Comparison of ENCODE assay signal across 15 mouse cellular contexts in genomic region chr5:4852711-4853320, GRCm38 (mm10).
A peak's percentile ranks its signal among the peaks of the same experiment; 100 is the strongest.
DNase-seq lines count a peak whose midpoint lies in the region; ATAC-seq and TF ChIP-seq lines count a peak whose summit lies in the region.
"Had no signal": no experiment of that assay in that cellular context is flagged by ENCODE, and none has a peak within 500 bp of the region (broad histone marks: within the 10 kb centered on the region; RNA-seq: fewer than 3 reads in every experiment).

No protein-coding gene starts in this region.

- no peak for ATAC-seq in intestine, embryonic 14.5 days (replicated peaks; ENCODE audit: low FRiP score, low TSS enrichment, low read depth)
- no peak for ATAC-seq in intestine, postnatal 0 days
- ATAC-seq in lung, embryonic 15.5 days (ENCODE audit: borderline replicate concordance, extremely low read depth, low FRiP score, low TSS enrichment) = peak; percentile 60; the same call in 1 of the 2 replicates

- H3K4me1 ChIP-seq in intestine, embryonic 14.5 days (replicated peaks; ENCODE audit: control insufficient read depth, insufficient read depth, low read length) = peaks cover 12% of the 10 kb centered on the region; the same call in 1 of the 2 replicates
- H3K4me1 ChIP-seq in intestine, postnatal 0 days (replicated peaks; ENCODE audit: control insufficient read depth, insufficient read depth, low read length) = no peaks in the 10 kb centered on the region
- H3K4me1 ChIP-seq in lung, embryonic 15.5 days = peaks cover 21% of the 10 kb centered on the region
- peaks cover 10% of the 10 kb centered on the region for H3K4me1 ChIP-seq in lung, adult 2 months (ENCODE audit: control insufficient read depth, insufficient read depth, low read length)
- H3K4me1 ChIP-seq: hindbrain, embryonic 15.5 days; megakaryocyte, embryonic 14.5 days had no signal

- no peak for TF ChIP-seq CTCF in intestine, postnatal 0 days (IDR thresholded peaks at IDR 0.05; ENCODE audit: low read depth)
- no peak for TF ChIP-seq CTCF in lung, adult 2 months (IDR thresholded peaks at IDR 0.05; ENCODE audit: insufficient read depth, low read length)

- no peaks in the 10 kb centered on the region for H3K27me3 ChIP-seq in intestine, embryonic 14.5 days (replicated peaks; ENCODE audit: control insufficient read depth, insufficient read depth, low read length)
- H3K27me3 ChIP-seq in intestine, postnatal 0 days (replicated peaks; ENCODE audit: control insufficient read depth, insufficient read depth, low read length) = no peaks in the 10 kb centered on the region
- no peaks in the 10 kb centered on the region for H3K27me3 ChIP-seq in lung, embryonic 15.5 days
- H3K27me3 ChIP-seq: hindbrain, embryonic 15.5 days; megakaryocyte, embryonic 14.5 days had no signal

- H3K27ac ChIP-seq in intestine, embryonic 14.5 days (ENCODE audit: low read depth) = peak overlapping the region; percentile 73
- H3K27ac ChIP-seq in intestine, postnatal 0 days (ENCODE audit: low read depth, low read length) = no peak overlapping the region
- peak overlapping the region; percentile 94 for H3K27ac ChIP-seq in lung, embryonic 15.5 days
- H3K27ac ChIP-seq: hindbrain, embryonic 15.5 days had no signal

- TF ChIP-seq POLR2A in lung, adult 2 months (IDR thresholded peaks at IDR 0.05; ENCODE audit: borderline replicate concordance, extremely low read depth, low read depth, low read length) = no peak

- H3K4me3 ChIP-seq in intestine, embryonic 14.5 days (ENCODE audit: low read depth, low read length) = no peak overlapping the region
- H3K4me3 ChIP-seq in intestine, postnatal 0 days (ENCODE audit: low read depth, low read length) = no peak overlapping the region
- H3K4me3 ChIP-seq in lung, embryonic 15.5 days = no peak overlapping the region
- H3K4me3 ChIP-seq in lung, adult 2 months (replicated peaks; ENCODE audit: extremely low read depth, low read depth, low read length) = no peak overlapping the region
- H3K4me3 ChIP-seq: erythroblast, embryonic 14.5 days; hindbrain, embryonic 15.5 days; megakaryocyte, embryonic 14.5 days had no signal

- DNase-seq in cerebellum, postnatal 10 days = peak; percentile 30 to 35
- DNase-seq in cerebellum, adult 9-11 months = no peak
- no peak for DNase-seq in intestine, embryonic 14.5 days (ENCODE audit: low spot score)
- DNase-seq in lung, adult 2 months = no peak
- DNase-seq in lung, postnatal 4 days = peak; percentile 10 to 45
- DNase-seq in spleen, postnatal 4 days (ENCODE audit: low spot score in 2 of 2) = no peak
- DNase-seq: layer of hippocampus, adult 9-11 months; right cerebral cortex, postnatal 14 days; thymus, postnatal 36 days had no signal

- H3K9me3 ChIP-seq in intestine, embryonic 14.5 days (ENCODE audit: control insufficient read depth, low read length) = no peaks in the 10 kb centered on the region
- no peaks in the 10 kb centered on the region for H3K9me3 ChIP-seq in intestine, postnatal 0 days (ENCODE audit: control insufficient read depth)
- no peaks in the 10 kb centered on the region for H3K9me3 ChIP-seq in lung, embryonic 15.5 days
- H3K9me3 ChIP-seq: hindbrain, embryonic 15.5 days; megakaryocyte, embryonic 14.5 days had no signal

- no peak overlapping the region for H3K9ac ChIP-seq in intestine, embryonic 14.5 days (ENCODE audit: low read length)
- no peak overlapping the region for H3K9ac ChIP-seq in intestine, postnatal 0 days (ENCODE audit: low read depth, low read length)
- H3K9ac ChIP-seq in lung, embryonic 15.5 days = no peak overlapping the region
- H3K9ac ChIP-seq: hindbrain, embryonic 15.5 days had no signal

- no peak overlapping the region for H3K4me2 ChIP-seq in intestine, embryonic 14.5 days (ENCODE audit: low read length)
- no peak overlapping the region for H3K4me2 ChIP-seq in intestine, postnatal 0 days (replicated peaks; ENCODE audit: low read depth)
- H3K4me2 ChIP-seq in lung, embryonic 15.5 days = 0 out of 2 replicates have a peak overlapping the region, but pooled peaks have one; percentile 8
- H3K4me2 ChIP-seq: hindbrain, embryonic 15.5 days; liver, embryonic 11.5 days had no signal

- no peaks in the 10 kb centered on the region for H3K36me3 ChIP-seq in intestine, embryonic 14.5 days (ENCODE audit: control insufficient read depth, insufficient read depth, low read length)
- H3K36me3 ChIP-seq in intestine, postnatal 0 days (ENCODE audit: control insufficient read depth, insufficient read depth) = no peaks in the 10 kb centered on the region
- no peaks in the 10 kb centered on the region for H3K36me3 ChIP-seq in lung, embryonic 15.5 days
- H3K36me3 ChIP-seq: hindbrain, embryonic 15.5 days had no signal

- WGBS in intestine, embryonic 14.5 days = 55% methylated on average over 6 of the region's 6 CpGs
- 62% methylated on average over 6 of the region's 6 CpGs for whole genome bisulfite sequencing in intestine, postnatal 0 days
- 42% methylated on average over 6 of the region's 6 CpGs for WGBS in lung, embryonic 15.5 days
- WGBS in lung, adult 2 months = 57% methylated on average over 6 of the region's 6 CpGs

Comparison
In these comparisons a context has a peak if more than half of its experiments do, and no peak if none do; other contexts are left out.
1. DNase-seq: peak in cerebellum, postnatal 10 days (2 of 2) and lung, postnatal 4 days (2 of 2); none in cerebellum, adult 9-11 months (single experiment), intestine, embryonic 14.5 days (single experiment), lung, adult 2 months (single experiment) and spleen, postnatal 4 days (0 of 2).